Mouse (Mus musculus) hindbrain, embryonic 14.5 days (tissue): Measurements from ENCODE around the gene Sdk1. TPM values are rescaled to one million over a fixed set of nuclear protein-coding genes. Genes with fewer than 3 reads are reported as not detected.

Experiments used
- ATAC-seq: fragments of 200-750 bp; cut with Nextera tagmentation; 2 replicates; pipeline ENCODE4 v1.8.0; 2017; ENCODE audit warnings: moderate number of reproducible peaks, mild to moderate bottlenecking, moderate TSS enrichment, moderate library complexity; ENCODE audit not compliant: low FRiP score
- DNase-seq: peaks from one replicate; pipeline ENCODE4 v3.0.0-alpha.2; 2015; ENCODE audit warnings: low spot score
- H3K27ac ChIP-seq: fragments of 300-500 bp; sonication (generic); 2 replicates; pipeline ENCODE4 v1.5.1; 2014; ENCODE audit warnings: mild to moderate bottlenecking, moderate library complexity
- H3K27me3 ChIP-seq: fragments of 300-500 bp; sonication (generic); 2 replicates; pipeline ENCODE4 v1.6.1; 2014; ENCODE audit warnings: mild to moderate bottlenecking, low read length, mixed read lengths; ENCODE audit not compliant: control insufficient read depth, insufficient read depth
- H3K36me3 ChIP-seq: fragments of 300-500 bp; sonication (generic); replicated peaks from 2 replicates; pipeline ENCODE4 v1.6.1; 2014; ENCODE audit not compliant: control insufficient read depth, insufficient read depth
- H3K4me1 ChIP-seq: fragments of 300-500 bp; sonication (generic); replicated peaks from 2 replicates; pipeline ENCODE4 v1.6.1; 2014; ENCODE audit warnings: antibody characterized with exemption, low read length, mixed read lengths; ENCODE audit not compliant: control insufficient read depth, insufficient read depth
- H3K4me2 ChIP-seq: fragments of 300-500 bp; sonication (generic); replicated peaks from 2 replicates; pipeline ENCODE4 v1.6.1; 2014; ENCODE audit warnings: mild to moderate bottlenecking, moderate library complexity
- H3K4me3 ChIP-seq: fragments of 300-500 bp; sonication (generic); replicated peaks from 2 replicates; pipeline ENCODE4 v1.5.1; 2014; ENCODE audit warnings: mild to moderate bottlenecking, low read length
- H3K9ac ChIP-seq: fragments of 300-500 bp; sonication (generic); 2 replicates; pipeline ENCODE4 v1.6.1; 2014
- H3K9me3 ChIP-seq: fragments of 300-500 bp; sonication (generic); 2 replicates; pipeline ENCODE4 v1.6.1; 2016; ENCODE audit warnings: low read length; ENCODE audit not compliant: control insufficient read depth
- WGBS: fragments of 180-500 bp; shearing (Covaris S2); extraction: QIAGEN DNeasy Blood & Tissue Kit; methylation state at CpG from one replicate; pipeline ENCODE4 v1.1.7; 2014; 5-methylcytosine and 5-hydroxymethylcytosine counted together
- polyA plus RNA-seq: library from polyadenylated mRNA; unstranded; fragments of >200 nt; fragmentation: Nextera tagmentation; extraction: Ambion mirVana; gene quantifications from 2 replicates; pipeline ENCODE4 v1.2.1, GENCODE M21; 2014

The Sdk1 gene
- polyA plus RNA-seq, 1 experiment from 2014 or later, result 2.5 TPM

GRCm38 (mm10) chr5:142074561-142075500 lies 833.5 kb downstream of the Sdk1 start:
- H3K4me3 ChIP-seq, result no peak overlapping the region
- H3K9ac ChIP-seq, result no peak overlapping the region
- H3K4me1 ChIP-seq, result 0 out of 2 replicates have a peak, but pooled peaks cover 4% of the 10 kb centered on the region
- H3K27me3 ChIP-seq, result no peaks in the 10 kb centered on the region; the same call in 1 of the 2 replicates
- peak; percentile 34; the same call in 1 of the 2 replicates for ATAC-seq
- H3K36me3 ChIP-seq, result no peaks in the 10 kb centered on the region
- H3K4me2 ChIP-seq, result no peak overlapping the region
- 45% methylated on average over 13 of the region's 13 CpGs for WGBS
- no peaks in the 10 kb centered on the region for H3K9me3 ChIP-seq
- 0 out of 2 replicates have a peak overlapping the region, but pooled peaks have one; percentile 26 for H3K27ac ChIP-seq
- peak; percentile 56 for DNase-seq

- no peak overlapping the region for H3K9ac ChIP-seq
- no peaks in the 10 kb centered on the region; the same call in 1 of the 2 replicates for H3K27me3 ChIP-seq
- H3K4me2 ChIP-seq, result no peak overlapping the region
- H3K4me3 ChIP-seq, result no peak overlapping the region
- 100% methylated on average over 3 of the region's 3 CpGs for WGBS
- no peak overlapping the region for H3K27ac ChIP-seq
- DNase-seq (no peak), ATAC-seq (no peak)
- no peaks in the 10 kb centered on the region for H3K4me1 ChIP-seq
- H3K9me3 ChIP-seq, result no peaks in the 10 kb centered on the region
- H3K36me3 ChIP-seq, result no peaks in the 10 kb centered on the region
These were observed 839.4 kb downstream of the Sdk1 start for GRCm38 (mm10) chr5:142080661-142081060.

- Histone ChIP-seq H3K36me3 (no peaks in the 10 kb centered on the region), H3K4me1 (no peaks in the 10 kb centered on the region), H3K4me3 (no peak overlapping the region), H3K9me3 (no peaks in the 10 kb centered on the region), H3K27me3 (no peaks in the 10 kb centered on the region; the same call in 1 of the 2 replicates), H3K4me2 (no peak overlapping the region), H3K9ac (no peak overlapping the region), H3K27ac (no peak overlapping the region)
- ATAC-seq (no peak), DNase-seq (no peak)
- WGBS, result 90% methylated on average over 3 of the region's 3 CpGs
These were observed 839.8 kb downstream of the Sdk1 start for GRCm38 (mm10) chr5:142081076-142081475.

GRCm38 (mm10) chr5:142096377-142096841 lies 855.1 kb downstream of the Sdk1 start:
- Histone ChIP-seq H3K4me2 (no peak overlapping the region), H3K36me3 (no peaks in the 10 kb centered on the region), H3K4me3 (no peak overlapping the region), H3K9ac (no peak overlapping the region), H3K27me3 (no peaks in the 10 kb centered on the region), H3K27ac (no peak overlapping the region), H3K9me3 (no peaks in the 10 kb centered on the region), H3K4me1 (no peaks in the 10 kb centered on the region)
- DNase-seq (no peak), ATAC-seq (no peak)
- 85% methylated on average over 11 of the region's 11 CpGs for WGBS

GRCm38 (mm10) chr5:142100176-142100575 lies 858.9 kb downstream of the Sdk1 start:
- H3K4me2 ChIP-seq, result no peak overlapping the region
- WGBS, result 31% methylated on average over 7 of the region's 7 CpGs
- H3K9ac ChIP-seq, result no peak overlapping the region

GRCm38 (mm10) chr5:142107434-142107833 lies 866.1 kb downstream of the Sdk1 start:
- Histone ChIP-seq H3K4me2 (no peak overlapping the region), H3K9me3 (no peaks in the 10 kb centered on the region), H3K9ac (no peak overlapping the region), H3K27ac (peak overlapping the region; percentile 49), H3K36me3 (no peaks in the 10 kb centered on the region; the same call in 1 of the 2 replicates), H3K4me1 (peaks cover 15% of the 10 kb centered on the region; the same call in 1 of the 2 replicates), H3K27me3 (no peaks in the 10 kb centered on the region), H3K4me3 (no peak overlapping the region)
- ATAC-seq (no peak), DNase-seq (peak; percentile 49)
- 45% methylated on average over 11 of the region's 11 CpGs for WGBS

More at GRCm38 (mm10) chr5:142100176-142100575, 858.9 kb downstream of the Sdk1 start:
- Histone ChIP-seq H3K4me1 (no peaks in the 10 kb centered on the region), H3K27me3 (no peaks in the 10 kb centered on the region), H3K27ac (no peak overlapping the region), H3K9me3 (no peaks in the 10 kb centered on the region), H3K36me3 (no peaks in the 10 kb centered on the region; the same call in 1 of the 2 replicates), H3K4me3 (no peak overlapping the region)
- DNase-seq (no peak), ATAC-seq (no peak)

- no peak overlapping the region for H3K4me2 ChIP-seq
- no peak overlapping the region for H3K4me3 ChIP-seq
- 92% methylated on average over 6 of the region's 6 CpGs for WGBS
- H3K36me3 ChIP-seq, result no peaks in the 10 kb centered on the region
- H3K4me1 ChIP-seq, result peaks cover 28% of the 10 kb centered on the region; the same call in 1 of the 2 replicates
- ATAC-seq (no peak), DNase-seq (no peak)
- no peaks in the 10 kb centered on the region for H3K9me3 ChIP-seq
- no peak overlapping the region for H3K27ac ChIP-seq
- H3K27me3 ChIP-seq, result no peaks in the 10 kb centered on the region
- no peak overlapping the region for H3K9ac ChIP-seq
These were observed 870.7 kb downstream of the Sdk1 start for GRCm38 (mm10) chr5:142111989-142112388.

- ATAC-seq (peak; percentile 75), DNase-seq (peak; percentile 44)
- Histone ChIP-seq H3K4me3 (no peak overlapping the region), H3K36me3 (no peaks in the 10 kb centered on the region), H3K4me1 (peaks cover 14% of the 10 kb centered on the region; the same call in 1 of the 2 replicates), H3K9me3 (no peaks in the 10 kb centered on the region), H3K4me2 (no peak overlapping the region), H3K27ac (peak overlapping the region; percentile 28; the same call in 1 of the 2 replicates), H3K9ac (no peak overlapping the region), H3K27me3 (no peaks in the 10 kb centered on the region)
- WGBS, result 10% methylated on average over 18 of the region's 18 CpGs
These were observed 872.2 kb downstream of the Sdk1 start for GRCm38 (mm10) chr5:142113210-142114175.
